Mouse (Mus musculus): ENCODE data around the gene 2010109A12Rik. TPM values are rescaled to one million over a fixed set of nuclear protein-coding genes. Genes with fewer than 3 reads are reported as not detected.

Gene 2010109A12Rik
- total and polyA plus RNA-seq, 2 experiments from 2014 or later, result 0.80 to 1.1 TPM

- ATAC-seq (no peak), DNase-seq (no peak)
- 85% methylated on average over 8 of the region's 8 CpGs for WGBS
- Histone ChIP-seq H3K9me3 (ENCODE audit: low read length) (no peaks in the 10 kb centered on the region), H3K9ac (no peak overlapping the region), H3K4me3 (ENCODE audit: low read depth, low read length) (no peak overlapping the region), H3K27ac (ENCODE audit: low read depth, low read length) (no peak overlapping the region), H3K27me3 (ENCODE audit: insufficient read depth, low read length) (no peaks in the 10 kb centered on the region), H3K36me3 (ENCODE audit: insufficient read depth) (no peaks in the 10 kb centered on the region), H3K4me2 (ENCODE audit: low read depth) (no peak overlapping the region), H3K4me1 (ENCODE audit: insufficient read depth) (no peaks in the 10 kb centered on the region)
- TF ChIP-seq CTCF (IDR thresholded peaks at IDR 0.05; ENCODE audit: low read depth), result no peak
Observed at GRCm38 (mm10) chr5:93239590-93240544, 33.5 kb downstream of the 2010109A12Rik start.

- no peaks in the 10 kb centered on the region for H3K27me3 ChIP-seq (ENCODE audit: insufficient read depth, low read length)
- H3K36me3 ChIP-seq (ENCODE audit: insufficient read depth), result no peaks in the 10 kb centered on the region
- 63% methylated on average over 2 of the region's 2 CpGs for WGBS
- no peaks in the 10 kb centered on the region for H3K9me3 ChIP-seq (ENCODE audit: low read length)
- TF ChIP-seq CTCF (IDR thresholded peaks at IDR 0.05; ENCODE audit: low read depth), result no peak
- H3K4me1 ChIP-seq (ENCODE audit: insufficient read depth), result no peaks in the 10 kb centered on the region
- H3K4me2 ChIP-seq (ENCODE audit: low read depth), result no peak overlapping the region
- no peak overlapping the region for H3K27ac ChIP-seq (ENCODE audit: low read depth, low read length)
- no peak overlapping the region for H3K9ac ChIP-seq
- DNase-seq, result no peak
- no peak for ATAC-seq
- H3K4me3 ChIP-seq (ENCODE audit: low read depth, low read length), result no peak overlapping the region
Observed at GRCm38 (mm10) chr5:93245280-93245679, 39.0 kb downstream of the 2010109A12Rik start.

GRCm38 (mm10) chr5:93249940-93250578 is 43.7 kb downstream of the 2010109A12Rik start:
- Histone ChIP-seq H3K27me3 (ENCODE audit: insufficient read depth, low read length) (no peaks in the 10 kb centered on the region), H3K4me1 (ENCODE audit: insufficient read depth) (no peaks in the 10 kb centered on the region), H3K27ac (ENCODE audit: low read depth, low read length) (no peak overlapping the region), H3K4me2 (ENCODE audit: low read depth) (no peak overlapping the region), H3K4me3 (ENCODE audit: low read depth, low read length) (no peak overlapping the region), H3K9me3 (ENCODE audit: low read length) (no peaks in the 10 kb centered on the region), H3K36me3 (ENCODE audit: insufficient read depth) (no peaks in the 10 kb centered on the region), H3K9ac (no peak overlapping the region)
- no peak for TF ChIP-seq CTCF (IDR thresholded peaks at IDR 0.05; ENCODE audit: low read depth)
- DNase-seq (no peak), ATAC-seq (no peak)
- WGBS, result 84% methylated on average over 6 of the region's 6 CpGs

GRCm38 (mm10) chr5:93251001-93251760 is 44.9 kb downstream of the 2010109A12Rik start:
- 83% methylated on average over 12 of the region's 12 CpGs for WGBS
- H3K4me3 ChIP-seq (ENCODE audit: low read depth, low read length), result no peak overlapping the region
- no peaks in the 10 kb centered on the region for H3K27me3 ChIP-seq (ENCODE audit: insufficient read depth, low read length)
- H3K27ac ChIP-seq (ENCODE audit: low read depth, low read length), result no peak overlapping the region
- no peak overlapping the region for H3K9ac ChIP-seq
- no peak for DNase-seq
- no peak for TF ChIP-seq CTCF (IDR thresholded peaks at IDR 0.05; ENCODE audit: low read depth)
- no peaks in the 10 kb centered on the region for H3K4me1 ChIP-seq (ENCODE audit: insufficient read depth)
- H3K9me3 ChIP-seq (ENCODE audit: low read length), result no peaks in the 10 kb centered on the region
- H3K4me2 ChIP-seq (ENCODE audit: low read depth), result no peak overlapping the region
- ATAC-seq, result no peak
- no peaks in the 10 kb centered on the region for H3K36me3 ChIP-seq (ENCODE audit: insufficient read depth)

- no peak overlapping the region for H3K4me3 ChIP-seq (ENCODE audit: low read depth, low read length)
- H3K9ac ChIP-seq, result no peak overlapping the region
- DNase-seq (no peak), ATAC-seq (no peak)
- WGBS, result 86% methylated on average over 5 of the region's 5 CpGs
- H3K27me3 ChIP-seq (ENCODE audit: insufficient read depth, low read length), result no peaks in the 10 kb centered on the region
- no peak overlapping the region for H3K4me2 ChIP-seq (ENCODE audit: low read depth)
- no peaks in the 10 kb centered on the region for H3K36me3 ChIP-seq (ENCODE audit: insufficient read depth)
- no peak overlapping the region for H3K27ac ChIP-seq (ENCODE audit: low read depth, low read length)
- no peaks in the 10 kb centered on the region for H3K9me3 ChIP-seq (ENCODE audit: low read length)
- TF ChIP-seq CTCF (IDR thresholded peaks at IDR 0.05; ENCODE audit: low read depth), result no peak
- no peaks in the 10 kb centered on the region for H3K4me1 ChIP-seq (ENCODE audit: insufficient read depth)
Observed at GRCm38 (mm10) chr5:93255759-93256265, 49.5 kb downstream of the 2010109A12Rik start.

- TF ChIP-seq CTCF (IDR thresholded peaks at IDR 0.05; ENCODE audit: low read depth), result no peak
- DNase-seq, result no peak
- Histone ChIP-seq H3K27me3 (ENCODE audit: insufficient read depth, low read length) (no peaks in the 10 kb centered on the region), H3K4me3 (ENCODE audit: low read depth, low read length) (no peak overlapping the region), H3K36me3 (ENCODE audit: insufficient read depth) (no peaks in the 10 kb centered on the region), H3K9me3 (ENCODE audit: low read length) (no peaks in the 10 kb centered on the region), H3K4me2 (ENCODE audit: low read depth) (no peak overlapping the region), H3K4me1 (ENCODE audit: insufficient read depth) (no peaks in the 10 kb centered on the region), H3K9ac (no peak overlapping the region), H3K27ac (ENCODE audit: low read depth, low read length) (no peak overlapping the region)
- ATAC-seq, result no peak
Observed at GRCm38 (mm10) chr5:93256820-93257405, 50.6 kb downstream of the 2010109A12Rik start.

All from forebrain, postnatal 0 days (tissue).